Mouse (Mus musculus): ENCODE data around the gene Prmt3. TPM values are rescaled to one million over a fixed set of nuclear protein-coding genes. Genes with fewer than 3 reads are reported as not detected.

Prmt3 gene
- total RNA-seq (2022), result 10 to 100 TPM; 12.7 to 17.0 (median 15.7) TPM

DNA sequence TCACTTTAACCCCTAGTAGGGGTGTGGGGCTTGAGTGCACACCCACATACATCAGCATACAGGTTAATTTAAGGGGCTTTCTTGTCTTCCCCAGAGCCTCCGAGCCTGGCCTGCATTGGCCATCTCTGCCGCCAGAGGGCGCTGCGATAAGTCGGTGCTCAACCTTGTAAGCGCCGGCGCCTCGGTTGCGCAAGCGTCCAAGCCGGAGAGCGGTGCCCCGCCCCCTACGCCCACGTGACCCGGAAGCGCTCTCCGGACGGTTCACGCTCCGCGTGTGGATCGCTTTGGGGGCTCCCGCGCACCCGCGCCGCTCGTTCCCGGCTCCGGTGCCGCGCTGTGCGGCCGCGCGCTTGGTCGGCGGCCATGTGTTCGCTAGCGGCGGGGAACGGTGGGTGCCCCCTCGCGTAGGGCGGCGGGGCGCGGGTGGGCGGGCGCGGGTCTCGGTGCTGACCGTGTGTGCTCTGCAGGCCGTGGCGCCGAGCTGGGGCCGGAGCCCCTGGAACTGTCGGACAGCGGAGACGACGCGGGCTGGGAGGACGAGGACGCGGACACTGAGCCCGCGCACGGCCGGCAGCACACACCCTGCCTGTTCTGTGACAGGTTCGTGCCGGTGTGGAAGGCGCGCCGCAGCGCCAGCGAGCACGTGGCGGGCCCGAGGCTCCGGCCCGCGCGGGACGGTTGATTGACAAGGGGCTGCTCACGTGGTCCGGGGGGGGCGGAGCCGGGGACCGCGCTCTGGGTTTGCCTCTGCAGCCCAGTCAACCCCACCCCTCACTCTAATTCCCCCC is at the start of gene Prmt3:
TSS of gene Prmt3 (plus strand) at position 233 of the 788 bp plus-strand sequence.
- peak; percentile 94 for DNase-seq (ENCODE audit: low spot score)

DNA sequence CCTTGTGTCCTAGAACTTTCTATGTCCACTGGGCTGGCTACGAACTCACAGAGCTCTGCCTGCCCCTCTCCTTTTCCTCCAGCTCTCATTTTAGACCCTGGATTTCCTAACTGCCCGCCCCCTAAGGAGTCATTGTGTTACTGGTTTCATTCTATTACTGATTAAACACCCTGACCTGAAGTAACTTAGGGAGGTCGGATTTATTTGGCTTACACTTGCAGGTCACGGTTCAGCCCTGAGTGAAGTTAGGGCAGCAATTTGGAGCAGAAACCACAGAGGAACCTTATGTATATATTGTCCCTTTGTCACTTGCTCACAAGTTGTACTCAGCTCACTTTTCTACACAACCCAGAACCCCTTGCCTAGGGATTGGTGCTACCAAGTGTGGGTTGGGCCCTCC is 43.8 kb upstream of the Prmt3 start:
- DNase-seq (ENCODE audit: low spot score), result no peak

DNA sequence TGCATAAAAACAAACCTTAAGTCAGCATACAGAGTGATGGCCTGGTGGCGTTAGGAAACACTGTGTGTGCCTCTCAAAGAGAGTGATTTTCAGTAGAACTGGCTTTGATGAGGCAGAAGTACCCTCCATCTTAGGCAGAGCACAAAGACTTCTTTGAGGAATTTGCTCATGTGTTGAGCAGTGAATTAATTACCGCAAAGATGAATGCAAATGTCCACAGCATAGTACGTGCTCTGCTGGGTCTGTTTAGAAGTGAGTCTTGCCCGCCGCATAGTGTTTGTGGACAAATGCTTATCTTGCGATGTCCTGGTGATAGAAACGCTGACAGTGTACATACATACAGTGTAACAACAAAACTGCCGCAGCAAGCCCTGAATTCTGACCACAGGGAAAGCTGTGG is 38.7 kb upstream of the Prmt3 start:
- no peak for DNase-seq (ENCODE audit: low spot score)

DNA sequence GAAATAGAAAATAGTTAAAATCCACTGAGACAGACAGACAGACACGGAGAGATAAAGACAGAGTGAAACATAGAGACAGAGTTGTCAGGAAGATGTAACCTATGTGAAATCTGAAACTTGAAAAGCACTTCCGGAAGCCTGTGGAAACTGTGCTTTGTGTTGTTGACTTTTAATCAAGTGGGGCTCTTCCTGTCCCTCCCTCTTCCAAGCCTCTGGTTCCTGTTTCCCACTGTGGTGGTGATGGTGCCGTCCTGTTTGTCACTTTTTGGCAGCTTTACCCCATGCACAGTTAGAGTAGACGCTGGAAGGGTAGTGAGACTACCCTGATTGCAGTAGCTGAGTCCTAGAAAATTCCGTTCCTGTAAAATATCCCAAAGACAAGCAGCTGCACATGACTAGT is 36.7 kb upstream of the Prmt3 start:
- DNase-seq (ENCODE audit: low spot score), result no peak

DNA sequence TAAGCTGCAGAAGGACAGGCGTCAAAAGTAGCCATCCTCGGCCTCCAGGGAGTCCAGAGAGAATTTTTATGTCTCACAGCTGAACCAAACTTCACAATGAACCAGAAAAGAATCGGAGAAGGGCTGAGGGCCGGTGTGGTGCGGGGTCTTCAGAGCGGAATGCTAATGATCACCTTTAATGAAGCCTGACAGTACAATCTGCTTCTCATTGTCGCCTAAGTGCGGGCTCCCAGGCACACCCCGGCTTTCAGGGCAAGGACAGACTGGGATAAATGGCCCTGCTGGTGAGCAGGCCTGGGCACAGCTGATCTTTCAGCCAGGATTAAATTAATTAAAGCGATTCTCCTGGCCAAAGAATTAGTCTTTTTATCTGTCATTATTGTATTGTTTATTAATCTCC is 36.2 kb upstream of the Prmt3 start:
- DNase-seq (ENCODE audit: low spot score), result no peak

DNA sequence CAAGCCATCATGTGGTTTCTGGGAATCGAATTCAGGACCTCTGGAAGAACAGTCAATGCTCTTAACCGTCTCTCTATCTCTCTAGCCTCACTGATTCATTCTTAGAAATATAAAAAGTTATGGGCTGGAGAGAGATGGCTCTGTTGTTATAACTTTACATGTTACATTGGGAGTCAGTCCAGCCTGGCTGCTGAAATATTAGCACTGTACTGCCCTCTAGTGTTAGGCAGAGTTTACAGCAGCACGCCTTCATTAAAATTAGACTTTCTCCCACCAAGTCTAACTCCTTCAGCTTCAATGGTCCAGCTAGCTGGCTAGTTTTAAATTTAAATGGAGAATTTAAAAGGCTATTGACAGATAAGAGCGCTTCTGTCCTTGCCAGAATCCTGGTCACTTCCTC is 27.0 kb upstream of the Prmt3 start:
- DNase-seq (ENCODE audit: low spot score), result peak; percentile 40

DNA sequence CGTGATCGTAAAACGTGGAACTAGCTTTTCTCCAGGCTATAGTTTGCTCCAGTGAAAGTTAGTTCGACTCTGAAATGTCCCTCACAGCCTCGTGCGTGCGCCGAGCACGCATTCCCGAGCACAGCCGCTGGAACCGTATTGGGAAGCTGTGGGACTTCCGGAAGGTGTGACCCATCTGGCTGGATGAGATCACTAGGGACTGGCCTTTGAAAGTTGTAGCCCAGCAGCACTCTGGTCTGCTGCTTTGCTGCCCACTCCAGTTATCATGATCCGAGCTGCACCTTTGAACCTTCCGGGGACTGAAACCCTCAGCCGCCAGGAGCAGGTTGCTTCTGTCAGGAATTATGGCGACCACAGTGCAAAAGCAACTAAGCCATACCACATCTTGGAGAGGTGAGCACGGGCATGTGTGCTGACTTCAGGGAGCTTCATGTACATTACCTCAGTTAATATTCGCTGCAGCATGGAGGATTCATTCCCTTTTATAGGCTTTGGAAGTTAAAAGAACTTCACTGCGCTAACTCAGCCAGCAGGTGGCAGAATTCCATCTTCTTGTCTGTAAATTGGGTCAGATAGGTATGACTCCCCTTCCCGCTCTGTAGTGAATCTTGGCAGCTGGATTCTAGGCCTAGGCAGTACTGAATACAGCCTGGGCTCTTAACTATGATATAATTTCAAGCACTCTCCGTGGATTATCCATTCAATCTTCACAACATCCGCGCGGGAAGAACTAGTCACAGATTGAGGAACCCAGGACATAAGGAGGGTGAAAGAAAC is 25.2 kb upstream of the Prmt3 start:
- DNase-seq (ENCODE audit: low spot score), result no peak

DNA sequence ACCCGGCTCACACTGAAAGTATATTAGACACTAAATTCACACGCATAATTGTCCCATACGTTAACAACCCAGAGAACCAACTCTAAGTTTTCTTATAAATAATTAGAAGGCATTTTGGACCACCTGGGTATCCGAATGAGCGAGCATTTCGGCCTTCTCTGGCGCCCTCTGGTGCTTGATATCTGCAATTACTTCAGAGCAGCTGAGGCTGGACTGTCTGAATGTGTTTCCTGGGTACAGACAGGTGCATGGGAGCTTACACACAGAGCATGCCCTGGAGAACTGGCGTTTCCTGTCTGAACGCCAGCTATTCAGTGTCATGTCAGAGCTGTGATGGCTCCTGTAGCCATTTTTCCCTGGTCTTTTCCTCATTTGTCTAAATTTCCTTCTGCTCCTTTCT is 23.4 kb upstream of the Prmt3 start:
- DNase-seq (ENCODE audit: low spot score), result peak; percentile 54

DNA sequence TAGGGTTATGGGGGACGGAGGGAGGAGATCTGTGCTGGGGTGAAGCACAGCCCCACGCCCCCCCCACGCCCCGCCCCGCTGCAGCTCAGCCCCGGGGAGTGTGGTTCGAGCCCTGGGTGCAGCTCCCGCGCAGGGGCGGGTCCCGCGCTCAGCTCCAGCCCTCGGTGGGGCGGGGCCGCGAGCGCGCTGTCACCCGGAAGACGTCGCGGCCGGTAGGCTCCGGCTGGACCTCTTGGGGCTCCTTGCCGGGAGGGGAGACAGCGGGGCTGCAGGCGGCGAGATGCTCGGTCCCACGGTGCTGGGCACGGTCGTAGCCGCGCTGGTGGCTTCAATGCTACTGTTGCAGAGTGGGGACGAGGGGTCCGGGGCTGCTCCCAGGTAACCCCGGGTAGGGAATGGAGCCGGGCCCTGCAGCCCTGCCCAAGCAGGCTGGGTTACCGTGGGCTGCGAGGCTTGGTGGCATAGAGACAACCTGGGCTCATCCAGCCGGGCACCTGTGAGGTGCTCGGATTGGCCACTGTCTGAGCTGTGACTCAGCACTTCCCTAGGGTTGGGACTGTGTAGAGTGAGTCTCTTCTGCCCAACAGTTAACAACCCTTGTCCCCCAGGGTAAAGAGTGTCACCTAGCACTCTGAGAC is 19.1 kb upstream of the Prmt3 start, which contains the start of gene Htatip2:
TSS of gene Htatip2 (plus strand) at position 182 of the 638 bp plus-strand sequence.
- DNase-seq (ENCODE audit: low spot score), result peak; percentile 47

DNA sequence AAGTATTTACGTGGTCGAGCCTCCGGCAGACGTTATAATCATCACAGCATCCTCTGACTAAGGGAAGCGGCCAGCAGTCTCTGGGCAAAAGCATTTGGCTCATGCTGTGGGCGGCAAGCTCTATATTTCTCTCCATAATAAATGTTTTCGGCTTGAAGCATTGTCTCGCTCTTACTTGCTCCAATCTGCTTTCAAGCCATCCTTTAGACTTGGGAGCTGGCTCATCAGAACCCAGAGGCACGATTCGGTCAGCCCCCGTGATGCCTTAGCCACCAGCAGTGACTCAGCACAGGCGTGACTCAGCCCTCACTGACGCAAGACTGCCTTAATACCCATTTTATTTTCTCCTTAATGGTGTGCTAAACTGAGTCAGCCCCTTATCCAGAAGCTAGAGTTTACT is 15.5 kb upstream of the Prmt3 start:
- no peak for DNase-seq (ENCODE audit: low spot score)

DNA sequence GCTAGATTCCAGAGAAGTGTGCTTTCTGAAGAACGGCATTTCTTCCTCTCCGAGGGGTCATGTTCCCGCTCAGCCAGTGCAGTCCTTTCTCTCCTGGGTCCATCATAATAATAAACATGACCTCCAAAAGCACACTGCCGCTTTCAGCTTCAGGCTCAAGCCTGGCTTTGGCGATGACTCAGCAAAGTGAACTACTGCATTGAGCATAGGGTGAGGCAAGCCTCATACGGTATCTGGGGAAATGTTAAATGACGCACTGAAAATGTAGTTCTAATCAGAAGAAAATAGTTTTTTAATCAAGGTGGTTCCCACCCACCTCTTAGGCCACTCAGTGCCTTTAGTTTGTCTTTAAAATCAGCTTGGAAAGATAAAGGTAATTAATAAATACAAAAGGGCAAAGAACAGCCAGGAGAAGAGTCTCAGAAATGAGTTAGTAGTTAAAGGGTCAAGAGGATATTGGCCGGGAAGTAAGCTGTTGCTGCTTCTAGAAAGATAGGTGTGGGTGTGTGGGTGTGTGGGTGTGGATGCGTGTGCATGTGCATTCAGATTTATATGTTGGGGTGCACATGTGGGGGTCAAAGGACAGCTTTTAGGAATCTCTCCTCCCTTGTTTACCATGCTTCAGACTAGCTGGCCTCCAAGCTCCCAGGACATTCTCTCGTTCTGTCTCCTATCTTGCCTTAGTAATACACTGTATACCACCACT is 14.0 kb upstream of the Prmt3 start:
- DNase-seq (ENCODE audit: low spot score), result no peak

DNA sequence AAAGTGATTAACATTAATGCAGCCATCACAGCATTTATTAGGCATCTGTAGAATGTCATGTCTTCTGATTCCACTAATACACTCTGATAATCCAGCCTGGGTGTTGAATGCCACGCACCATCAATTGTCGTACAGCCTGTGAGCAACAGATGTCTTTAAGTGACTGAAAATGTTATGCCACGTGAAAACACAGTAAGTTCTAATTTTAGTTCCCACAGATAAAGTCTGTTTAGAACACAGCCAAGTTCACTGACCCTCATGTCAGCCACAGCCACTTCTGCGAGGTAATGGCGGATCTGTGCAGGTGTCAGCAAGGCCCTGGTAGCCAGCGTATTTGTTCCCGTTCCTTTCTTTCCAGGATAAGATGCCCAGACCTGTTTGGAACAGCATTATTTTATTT is 12.0 kb upstream of the Prmt3 start:
- DNase-seq (ENCODE audit: low spot score), result no peak

DNA sequence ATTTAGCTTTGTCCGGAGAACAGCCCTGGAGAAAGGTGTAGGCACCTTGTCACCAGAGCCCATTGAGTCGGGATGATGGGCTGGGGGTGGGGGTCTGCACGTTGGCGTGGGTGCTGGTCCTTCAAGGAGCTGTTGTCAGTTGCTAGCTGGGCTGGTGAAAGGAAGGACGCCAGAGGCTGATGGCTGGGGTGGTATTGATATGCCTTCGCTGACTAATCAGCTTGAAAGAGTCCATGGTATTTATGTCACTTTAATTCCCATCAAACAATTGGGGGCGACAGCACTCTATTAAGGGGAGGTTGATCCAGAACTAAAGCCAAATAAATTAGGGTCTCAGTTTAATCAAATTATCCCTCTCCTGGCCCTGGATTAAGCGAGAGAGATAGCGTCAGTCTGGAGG is 9.6 kb upstream of the Prmt3 start:
- DNase-seq (ENCODE audit: low spot score), result no peak

DNA sequence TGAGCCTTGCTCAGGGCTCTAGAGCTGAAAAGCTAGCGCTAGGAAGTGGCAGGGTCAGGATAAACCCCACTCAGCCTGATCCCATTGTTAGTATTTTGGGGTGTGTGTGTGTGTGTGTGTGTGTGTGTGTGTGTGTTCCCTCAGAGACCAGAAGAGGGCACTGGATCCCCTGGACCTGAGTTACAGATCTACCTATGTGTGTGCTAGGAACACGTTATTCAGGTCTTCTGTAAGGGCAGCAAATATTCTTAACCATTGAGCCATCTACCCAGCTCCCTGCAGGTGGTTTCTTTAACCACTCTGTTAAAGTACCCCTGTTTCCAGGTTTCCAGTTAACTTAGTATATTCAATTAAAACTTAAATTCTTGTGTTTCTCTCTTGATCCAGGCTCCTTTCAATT is 3.8 kb upstream of the Prmt3 start:
- no peak for DNase-seq (ENCODE audit: low spot score)

DNA sequence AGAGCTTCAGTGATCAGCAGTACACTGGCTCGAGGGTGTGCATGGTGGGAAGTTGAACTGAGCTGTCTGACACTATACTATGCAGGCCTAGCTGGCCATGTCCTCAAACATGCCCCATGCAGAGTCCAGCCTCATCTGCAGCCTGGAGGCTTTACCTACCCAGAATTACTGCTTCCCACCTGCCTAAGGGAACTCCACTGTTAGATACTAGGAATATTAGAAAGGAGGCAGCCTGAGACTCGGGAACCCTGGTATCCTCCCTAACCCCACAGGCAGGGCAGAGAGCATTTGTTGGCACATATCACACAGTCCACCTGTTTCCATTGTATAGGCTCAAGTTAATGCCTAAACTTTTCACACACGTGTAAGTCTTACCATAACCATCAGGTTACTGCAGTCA is 561 bp upstream of the Prmt3 start:
- no peak for DNase-seq (ENCODE audit: low spot score)

DNA sequence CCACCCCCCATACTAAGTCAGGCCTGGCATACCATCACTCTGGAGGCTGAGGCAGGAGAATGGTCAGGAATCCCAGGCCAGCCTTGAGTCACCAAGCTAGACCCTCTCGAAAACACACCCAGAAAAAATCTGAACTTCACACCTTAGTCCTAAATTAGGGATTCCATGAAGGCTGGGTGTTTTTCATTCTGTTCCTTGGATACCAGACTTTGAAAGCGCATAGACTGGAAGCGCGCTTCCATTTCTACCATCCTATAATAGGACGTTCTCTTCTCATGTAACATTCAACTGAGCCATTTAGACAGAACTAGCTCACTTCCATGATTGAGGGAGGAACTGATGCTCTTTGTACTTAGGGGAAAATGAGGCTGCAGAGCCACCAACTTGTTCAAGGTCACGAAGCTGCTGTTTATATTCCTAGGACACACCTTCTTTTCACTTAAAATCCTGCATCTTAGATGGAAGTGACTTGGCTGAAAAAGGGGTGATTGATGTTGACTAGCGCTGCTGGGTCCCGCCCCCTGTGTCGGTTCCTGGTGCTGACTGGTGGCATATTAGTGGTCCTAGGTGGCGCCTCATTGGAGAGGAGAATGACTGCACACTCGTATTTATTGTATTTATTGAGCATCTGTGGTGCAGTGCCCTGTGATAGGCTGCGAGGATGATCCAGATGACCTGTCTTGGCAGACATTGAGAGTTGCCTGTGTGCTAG is 914 bp downstream of the Prmt3 start:
- DNase-seq (ENCODE audit: low spot score), result no peak

DNA sequence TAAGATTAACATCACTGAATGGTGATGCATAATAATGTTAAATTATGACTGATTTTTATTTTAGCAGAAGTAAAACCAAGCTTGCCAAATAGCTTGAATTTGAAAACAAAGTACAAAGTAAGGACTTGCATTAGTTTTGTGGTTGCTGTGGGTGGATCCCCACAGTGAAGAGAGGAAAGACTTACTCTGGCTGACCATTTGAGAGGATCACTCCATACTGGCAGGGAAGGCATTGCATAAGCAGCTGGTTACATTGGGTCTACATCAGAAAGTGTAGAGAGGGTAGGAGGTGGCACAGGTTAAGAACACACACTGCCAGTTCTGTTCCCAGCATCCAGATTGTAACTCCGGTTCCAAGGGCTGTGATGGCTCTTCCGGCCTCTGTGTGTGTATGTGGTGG is 4.9 kb downstream of the Prmt3 start:
- DNase-seq (ENCODE audit: low spot score), result no peak

DNA sequence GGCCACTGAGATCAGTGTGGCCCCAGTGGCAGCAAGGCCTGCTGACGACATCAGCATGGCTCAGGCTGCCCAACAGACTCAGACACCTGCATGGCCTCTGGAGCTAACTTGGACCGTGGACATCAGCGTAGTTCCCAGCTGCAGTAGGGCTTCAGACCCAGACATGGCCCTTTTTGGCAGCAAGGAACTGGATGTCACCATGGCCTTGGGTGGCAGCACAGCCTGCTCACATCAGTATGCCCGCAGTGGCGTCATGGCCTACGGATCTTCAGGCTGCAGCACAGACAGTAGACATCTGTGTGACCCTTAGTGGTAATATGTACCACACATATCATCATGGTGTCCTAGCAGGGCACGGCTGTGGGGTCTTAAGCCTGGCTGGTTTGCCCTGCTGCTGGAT is 7.0 kb downstream of the Prmt3 start:
- DNase-seq (ENCODE audit: low spot score), result no peak

DNA sequence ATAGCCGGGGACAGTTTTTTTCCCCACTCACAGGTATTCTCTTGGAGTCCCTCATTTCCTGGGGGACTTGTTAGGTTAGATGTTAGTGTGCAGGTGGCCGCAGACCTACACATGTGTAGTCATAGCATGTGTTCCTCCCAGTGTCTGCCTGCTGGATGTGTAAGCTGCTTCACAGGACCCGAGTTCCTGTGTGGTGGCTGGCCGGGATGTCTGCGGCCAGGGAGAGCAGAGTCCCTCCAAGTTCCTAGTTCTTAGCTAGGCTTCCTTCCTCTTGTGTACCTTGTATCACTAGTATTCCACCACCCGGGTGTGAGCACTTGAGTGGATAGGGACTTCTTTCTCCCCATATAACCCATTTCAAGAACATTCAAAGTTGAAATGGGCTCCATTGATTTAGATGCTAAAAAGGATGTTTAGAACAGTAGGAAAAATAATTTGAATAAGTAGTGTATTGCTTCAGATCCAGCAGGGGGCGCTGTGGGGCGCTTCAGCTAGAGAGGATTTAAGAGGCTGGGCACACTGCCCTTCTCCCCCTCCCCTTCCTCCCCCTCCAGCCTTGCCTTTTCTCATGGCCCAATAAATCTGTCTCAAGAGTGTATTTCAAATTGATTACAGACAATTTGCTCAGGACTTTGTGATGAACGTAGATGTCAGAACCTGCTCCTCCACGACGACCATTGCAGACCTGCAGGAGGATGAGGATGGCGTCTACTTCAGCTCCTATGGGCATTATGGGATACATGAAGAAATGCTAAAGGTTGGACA is 8.7 kb downstream of the Prmt3 start:
- DNase-seq (ENCODE audit: low spot score), result no peak

DNA sequence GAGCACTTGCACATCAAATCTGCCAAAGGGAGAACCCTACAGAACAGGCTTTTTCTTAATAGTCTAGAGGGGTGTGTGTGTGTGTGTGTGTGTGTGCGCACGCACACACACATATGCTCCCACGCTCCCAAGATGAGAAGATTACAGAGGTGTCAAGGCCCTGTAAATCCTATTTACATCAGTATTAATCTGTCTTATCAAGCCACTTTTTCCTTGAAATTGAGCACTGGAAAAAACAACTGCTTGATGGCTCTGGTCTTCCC is 9.2 kb downstream of the Prmt3 start:
- no peak for DNase-seq (ENCODE audit: low spot score)

DNA sequence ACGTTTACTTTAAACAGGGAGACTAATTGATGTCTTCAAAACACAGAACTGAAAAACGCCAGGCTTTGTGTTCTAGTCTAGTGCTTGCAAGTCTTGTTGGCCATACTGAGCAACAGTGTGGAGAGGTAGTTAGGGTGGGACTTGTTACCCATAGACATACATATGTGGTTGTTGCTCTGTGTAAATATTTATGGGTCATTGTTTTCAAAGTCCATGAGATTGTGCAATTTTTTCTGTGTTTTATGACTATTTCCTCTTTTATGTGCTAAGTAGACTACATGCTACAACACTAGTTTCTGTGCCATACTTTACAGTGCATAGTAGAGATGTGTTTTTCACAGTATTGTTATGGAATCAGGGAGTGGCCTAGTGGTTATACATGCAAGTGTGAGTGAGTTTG is 16.2 kb downstream of the Prmt3 start:
- no peak for DNase-seq (ENCODE audit: low spot score)

Measured in heart, adult 8-10 months (tissue).